Mouse (Mus musculus) G1E-ER4 (cell line): ENCODE measurements around the gene Ulk4. TPM values are rescaled to one million over a fixed set of nuclear protein-coding genes. Genes with fewer than 3 reads are reported as not detected.

Experiments used
- GATA1 ChIP-seq: IDR thresholded peaks from one replicate; pipeline ENCODE4 v1.8.0; 2012; ENCODE audit warnings: low read length, inconsistent platforms
- polyA plus RNA-seq: library from polyadenylated mRNA; stranded (reverse); fragments of >175 nt; gene quantifications from 2 replicates; pipeline ENCODE4 v1.2.3, GENCODE M21; 2012

Ulk4 gene
- polyA plus RNA-seq, 1 experiment: 0.17 TPM

- TF ChIP-seq GATA1: no peak
These were observed 344.0 kb downstream of the Ulk4 start for GRCm38 (mm10) chr9:120932797-120933586.

GRCm38 (mm10) chr9:120932371-120932770 lies 344.6 kb downstream of the Ulk4 start:
- no peak for TF ChIP-seq GATA1

GRCm38 (mm10) chr9:120930811-120931210 lies 346.2 kb downstream of the Ulk4 start:
- no peak for TF ChIP-seq GATA1

- no peak for TF ChIP-seq GATA1
These were observed 347.0 kb downstream of the Ulk4 start for GRCm38 (mm10) chr9:120930021-120930420.

GRCm38 (mm10) chr9:120929081-120929480 lies 347.9 kb downstream of the Ulk4 start, which contains the start of gene Ctnnb1:
TSS of gene Ctnnb1 (plus strand) at chr9:120929216.
- no peak for TF ChIP-seq GATA1

- no peak for TF ChIP-seq GATA1
These were observed 349.9 kb downstream of the Ulk4 start for GRCm38 (mm10) chr9:120926939-120927606.

GRCm38 (mm10) chr9:120926126-120926525 lies 350.9 kb downstream of the Ulk4 start:
- TF ChIP-seq GATA1: no peak

GRCm38 (mm10) chr9:120919130-120919529 lies 357.9 kb downstream of the Ulk4 start:
- TF ChIP-seq GATA1: no peak

GRCm38 (mm10) chr9:120918642-120919041 lies 358.4 kb downstream of the Ulk4 start:
- TF ChIP-seq GATA1: no peak

- no peak for TF ChIP-seq GATA1
These were observed 358.8 kb downstream of the Ulk4 start for GRCm38 (mm10) chr9:120918211-120918610.

- TF ChIP-seq GATA1: no peak
These were observed 362.0 kb downstream of the Ulk4 start for GRCm38 (mm10) chr9:120914877-120915459.

- TF ChIP-seq GATA1: no peak
These were observed 362.6 kb downstream of the Ulk4 start for GRCm38 (mm10) chr9:120914429-120914828.

- no peak for TF ChIP-seq GATA1
These were observed 363.8 kb downstream of the Ulk4 start for GRCm38 (mm10) chr9:120913152-120913551.

- TF ChIP-seq GATA1: no peak
These were observed 368.5 kb downstream of the Ulk4 start for GRCm38 (mm10) chr9:120908461-120908860.

Other genes starting within 250 kb of the Ulk4 start
- 39.9 and 42.4 TPM in 2 replicates for gene Trak1, start 20.3 kb upstream of the Ulk4 start, polyA plus RNA-seq
- not detected in 2 replicates for gene Cck, start 218.5 kb upstream of the Ulk4 start, polyA plus RNA-seq